Mouse (Mus musculus) layer of hippocampus, postnatal 36 days (tissue): ENCODE measurements at regions not wholly inside any gene's neighbourhood (a gene's known extent, or its start where the extent isn't known, plus 50 kb on each side); places are given as distances from the start of the nearest gene placed in this dataset.

Source experiments
- DNase-seq, 2 experiments: peaks; one replicate each; pipeline ENCODE4 v3.0.0; 2022

DNA sequence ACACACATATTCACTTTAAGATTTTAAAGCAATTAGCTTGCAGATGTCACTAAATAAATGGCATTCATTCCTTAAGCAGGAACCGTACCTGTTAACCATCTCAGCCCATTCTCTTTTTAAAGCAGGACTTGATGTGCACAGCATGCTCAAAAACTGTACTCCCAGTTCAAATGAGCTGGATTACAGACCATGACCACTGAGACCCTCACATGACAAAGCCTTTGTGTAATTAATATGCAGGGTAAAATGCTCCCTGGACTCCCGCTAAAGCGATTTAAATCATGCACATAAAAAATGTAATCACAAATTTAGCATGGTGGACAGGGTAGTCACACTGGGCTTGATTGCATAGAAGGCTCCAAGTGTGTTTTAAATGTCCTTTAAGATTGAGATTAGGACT lies 547.2 kb downstream of the Nr4a2 start:
- DNase-seq: no peak

DNA sequence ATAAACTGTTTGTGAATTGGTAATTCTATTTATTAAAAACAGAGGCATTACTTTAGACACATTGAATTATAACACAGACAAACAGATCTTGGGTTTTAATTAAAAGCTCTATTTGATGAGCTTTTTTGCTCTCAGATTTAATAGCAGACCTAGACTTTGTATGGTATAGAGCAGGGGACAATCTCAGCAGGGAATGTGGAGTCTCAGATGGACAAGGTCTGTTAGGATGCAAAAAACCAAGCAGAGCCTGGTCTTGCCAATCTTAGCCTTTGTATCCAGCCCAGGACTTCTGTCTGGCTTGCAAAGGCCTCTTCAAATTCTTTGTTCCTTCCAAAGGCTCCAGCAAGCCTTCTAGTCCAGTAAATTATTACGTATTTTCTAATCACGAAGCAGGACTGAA lies 551.0 kb downstream of the Nr4a2 start:
- no peak for DNase-seq

DNA sequence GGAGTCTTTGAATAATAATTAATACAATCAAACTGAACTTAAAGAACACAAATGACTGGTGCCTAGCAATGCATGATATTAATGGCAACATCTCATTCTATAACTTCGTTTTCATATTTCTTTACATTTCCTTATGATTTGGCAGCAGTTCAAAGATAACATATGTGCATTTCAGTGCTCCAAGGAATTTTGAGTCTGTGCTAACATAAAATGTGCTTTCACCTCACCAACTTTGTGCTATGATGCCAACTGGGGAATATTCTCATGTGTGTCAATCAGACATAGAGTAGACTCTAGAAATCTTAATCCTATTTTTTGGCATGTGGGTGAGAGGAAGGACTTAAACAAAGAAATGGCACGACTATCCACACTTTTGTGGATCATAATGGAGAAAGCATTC lies 562.5 kb downstream of the Nr4a2 start:
- no peak for DNase-seq

DNA sequence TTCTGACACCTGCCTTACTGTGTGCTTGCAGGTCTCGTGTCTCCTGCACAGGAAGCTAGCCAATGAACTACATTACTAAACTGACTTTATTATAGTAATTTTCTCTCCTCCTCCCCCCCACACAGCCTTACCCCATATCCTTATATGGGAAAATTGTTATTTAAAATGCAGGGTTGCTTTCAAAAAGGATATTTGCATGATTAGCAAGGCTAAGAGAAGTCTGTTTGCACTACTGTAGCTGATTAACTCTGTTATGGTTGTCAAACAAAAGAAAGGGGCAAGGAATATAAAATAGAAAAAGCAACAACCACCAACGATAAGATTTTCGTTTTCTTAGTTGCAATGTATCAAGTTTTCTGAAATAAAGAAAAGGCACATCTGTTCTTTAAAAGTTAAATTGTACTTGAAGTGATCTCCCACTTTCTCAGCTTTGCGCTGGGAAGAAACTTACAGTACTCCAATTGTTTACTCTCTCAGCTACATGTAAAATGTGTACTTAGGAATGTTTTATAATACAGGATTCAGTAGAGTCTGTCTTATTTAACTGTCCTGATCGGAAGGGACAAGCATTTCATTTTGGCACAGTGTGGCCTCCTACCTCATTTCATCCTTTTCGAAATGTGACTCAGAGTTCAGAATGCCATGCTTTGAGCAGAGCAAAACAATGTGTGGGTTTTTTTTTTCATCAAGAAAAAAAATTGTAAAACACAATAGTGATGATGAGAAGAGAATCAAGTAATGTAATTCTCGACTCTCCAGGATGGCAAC lies 571.4 kb downstream of the Nr4a2 start:
- DNase-seq: no peak

DNA sequence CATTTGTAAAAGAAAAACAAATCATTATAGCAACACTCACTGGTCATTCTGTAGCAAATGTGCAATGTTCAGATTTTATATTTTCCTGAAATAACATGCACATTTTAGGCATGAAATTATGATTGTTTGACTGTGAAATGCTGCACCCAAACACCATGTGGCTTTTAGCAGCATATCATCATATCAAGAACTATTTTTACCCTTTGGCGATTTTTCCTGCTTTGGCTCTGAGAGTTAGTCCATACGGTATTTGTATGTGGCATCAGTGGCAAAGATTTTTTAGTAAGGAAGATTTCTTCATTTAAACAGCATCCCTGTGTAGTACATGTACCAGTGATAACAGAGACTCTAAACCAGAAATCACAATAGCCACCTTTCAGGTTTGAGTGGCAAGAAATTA lies 573.6 kb downstream of the Nr4a2 start:
- no peak for DNase-seq

DNA sequence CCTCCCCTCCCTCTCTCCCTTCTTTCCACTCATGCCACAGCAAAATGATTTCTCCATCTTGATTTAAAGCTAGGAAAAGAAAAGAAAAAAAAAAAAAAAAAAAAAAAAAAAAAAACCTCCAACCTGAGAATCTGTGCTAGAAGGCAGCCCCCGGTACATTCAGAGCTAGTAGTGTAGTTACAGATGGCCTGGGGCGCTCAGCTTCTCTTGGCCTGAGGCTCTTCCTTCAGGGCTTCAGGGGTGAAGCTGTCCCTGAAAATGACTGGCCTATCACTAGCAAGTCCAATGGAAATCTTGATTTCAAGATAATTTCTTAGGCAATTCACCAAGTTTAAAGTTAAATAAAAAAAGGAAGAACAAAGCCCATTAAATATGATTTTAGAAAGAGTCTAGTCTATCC lies 583.1 kb downstream of the Nr4a2 start:
- no peak for DNase-seq

DNA sequence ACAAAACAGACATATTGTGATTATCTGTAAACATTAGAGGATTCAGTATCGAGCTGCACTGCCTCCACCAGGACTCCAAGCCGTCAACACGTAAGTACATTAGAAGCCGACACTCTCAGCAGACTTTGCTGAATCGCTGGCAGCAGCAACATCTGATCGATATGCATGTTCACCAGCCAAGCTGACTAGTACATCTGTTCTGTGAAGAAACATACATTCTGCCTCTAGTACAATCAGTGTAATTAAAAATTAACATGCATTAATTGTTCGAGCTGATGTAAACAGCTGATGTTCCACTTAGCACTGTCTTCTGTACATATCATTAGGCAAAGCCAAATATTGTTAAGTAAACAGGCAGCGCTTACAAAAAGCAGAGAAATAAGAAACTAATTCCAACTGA lies 584.0 kb downstream of the Nr4a2 start:
- DNase-seq: peak; percentile 3 to 5

DNA sequence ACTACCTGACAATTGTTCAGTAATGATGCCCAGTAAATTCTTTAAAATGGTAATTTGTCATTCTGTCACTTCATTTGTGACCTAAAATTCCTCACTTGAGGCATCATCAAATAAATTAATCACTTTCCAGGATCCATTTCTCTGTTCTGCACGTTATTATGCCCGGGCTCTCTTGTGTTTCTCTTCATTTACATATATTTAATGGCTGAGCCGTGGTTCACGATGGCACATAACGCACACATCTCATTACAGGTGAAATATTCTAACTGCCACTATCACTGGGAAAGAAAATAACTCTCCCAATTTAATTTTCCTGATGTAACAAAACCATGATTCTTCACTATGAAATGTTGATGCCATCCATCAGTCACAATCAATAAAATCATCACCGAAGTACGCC lies 604.4 kb downstream of the Nr4a2 start:
- no peak for DNase-seq
